Mouse (Mus musculus) heart, postnatal 10 days (tissue): ENCODE data around the gene Atox1. TPM values are rescaled to one million over a fixed set of nuclear protein-coding genes. Genes with fewer than 3 reads are reported as not detected.

Experiments used
- DNase-seq, 2 experiments: peaks; one replicate each; pipeline ENCODE4 v3.0.0; 2021
- intact Hi-C: fragments of 180-260 bp; cut with DNase I; formaldehyde crosslinking; loops from one replicate; pipeline ENCODE4 v1.15.1; 2025
- total RNA-seq, 2 experiments: library from RNA; stranded (reverse); gene quantifications; 2 replicates each; pipeline ENCODE4 v1.2.3; 2021

Gene Atox1
- total RNA-seq: 100 to 1,000 TPM; 168 to 169 TPM

DNA sequence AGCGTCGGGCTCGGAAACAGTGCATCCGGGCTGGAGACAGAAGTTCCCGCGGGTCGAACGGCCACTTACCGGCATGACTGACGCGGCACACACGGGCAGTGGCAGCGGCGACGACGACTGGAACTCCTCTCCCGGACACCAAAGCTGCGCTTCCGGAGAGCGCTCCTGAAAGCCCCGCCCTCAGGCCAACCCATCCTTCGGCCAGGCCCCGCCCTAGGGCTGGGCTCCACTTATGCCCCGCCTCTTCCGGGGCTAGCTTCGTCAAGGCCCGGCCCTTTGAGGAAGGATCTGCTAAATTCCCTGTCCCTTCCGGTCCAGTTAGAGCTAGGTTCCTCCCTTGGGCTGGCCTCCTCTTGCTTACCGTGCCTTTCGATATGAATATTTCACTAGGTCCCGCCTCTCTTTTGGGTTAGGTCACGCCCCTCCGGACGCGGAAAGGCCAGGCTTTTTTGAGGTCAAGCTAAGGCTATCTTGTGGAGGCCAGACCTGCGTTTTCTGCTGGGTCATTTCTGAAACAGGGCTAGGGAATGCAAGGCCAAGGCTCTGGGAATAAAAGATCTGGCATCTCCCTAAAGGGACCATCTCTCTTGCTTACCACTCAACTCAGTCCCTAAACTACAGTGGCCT, at the start of gene Atox1:
TSS of gene Atox1 (minus strand) at position 221 of the 627 bp plus-strand sequence.
- intact Hi-C loops: no loop called here
- DNase-seq: peak; percentile 96 to 97

DNA sequence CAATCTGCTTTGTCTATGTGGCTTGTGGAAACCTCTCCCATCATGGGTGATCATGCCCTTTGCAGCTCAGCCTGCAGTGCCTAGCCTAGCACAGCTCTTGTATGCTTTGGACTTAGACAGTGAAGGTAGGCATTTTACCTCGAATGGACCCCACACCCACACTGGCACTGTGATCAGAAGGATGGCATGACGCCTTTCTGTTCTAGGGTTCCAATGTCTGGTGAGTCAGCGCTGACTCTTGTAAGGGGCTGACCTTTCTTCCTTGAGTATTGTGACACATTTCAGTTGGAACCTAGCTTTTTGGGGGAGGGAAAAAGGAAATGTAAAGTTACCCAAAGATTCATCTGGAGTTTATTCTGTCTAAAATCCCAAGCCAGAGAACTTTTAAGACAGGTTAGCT, 44.4 kb upstream of the Atox1 start:
- DNase-seq: no peak
- intact Hi-C loops: no loop called here

DNA sequence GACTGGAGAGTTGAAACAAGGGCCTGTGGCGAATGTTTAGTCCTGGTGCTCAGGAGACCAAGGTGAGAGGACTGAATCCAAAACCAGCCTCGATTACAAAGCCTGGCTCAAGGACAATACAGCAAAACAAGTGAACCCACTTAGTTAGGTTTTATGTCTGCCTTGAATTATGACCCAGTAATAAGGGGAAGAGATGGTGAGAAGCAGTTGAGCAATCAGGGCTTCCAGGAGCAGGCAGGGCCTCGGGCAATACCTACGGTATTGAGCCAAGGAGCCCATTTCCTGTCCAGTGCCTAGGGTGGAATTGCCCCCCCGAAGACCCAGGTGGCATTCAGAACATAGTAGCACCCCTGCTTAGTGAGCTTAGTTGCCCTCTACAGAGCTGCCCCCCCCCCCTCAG, 41.8 kb upstream of the Atox1 start:
- DNase-seq: no peak
- intact Hi-C loops: no loop called here

DNA sequence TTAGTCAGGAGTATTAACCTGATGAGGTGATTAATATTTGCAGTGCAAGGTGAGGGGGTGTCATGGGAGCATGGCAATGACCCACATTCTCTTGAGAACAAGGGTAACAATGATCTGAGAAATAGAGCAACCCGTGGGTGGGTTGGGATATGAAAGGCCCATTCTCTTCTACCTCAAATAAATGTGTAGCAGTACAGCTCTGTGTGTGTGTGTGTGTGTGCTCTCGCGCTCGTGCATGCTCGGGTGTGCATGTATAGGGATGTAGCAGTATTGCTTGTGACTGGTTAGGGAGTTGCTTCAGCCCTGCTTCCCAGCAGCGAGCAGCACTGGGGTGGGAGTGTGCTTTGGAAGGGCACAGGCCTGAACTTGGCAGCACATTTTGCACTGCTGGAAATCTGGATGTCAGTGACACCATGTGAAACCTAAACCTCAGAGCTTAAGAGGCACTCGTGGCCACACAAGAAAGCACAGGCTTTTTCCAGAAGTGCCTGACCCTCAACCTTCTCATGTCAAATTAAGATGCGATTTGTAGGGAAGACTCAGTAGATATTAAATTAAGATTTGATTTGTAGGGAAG, 41.0 kb upstream of the Atox1 start:
- peak; percentile 12 to 14 for DNase-seq
- intact Hi-C loops: no loop called here

DNA sequence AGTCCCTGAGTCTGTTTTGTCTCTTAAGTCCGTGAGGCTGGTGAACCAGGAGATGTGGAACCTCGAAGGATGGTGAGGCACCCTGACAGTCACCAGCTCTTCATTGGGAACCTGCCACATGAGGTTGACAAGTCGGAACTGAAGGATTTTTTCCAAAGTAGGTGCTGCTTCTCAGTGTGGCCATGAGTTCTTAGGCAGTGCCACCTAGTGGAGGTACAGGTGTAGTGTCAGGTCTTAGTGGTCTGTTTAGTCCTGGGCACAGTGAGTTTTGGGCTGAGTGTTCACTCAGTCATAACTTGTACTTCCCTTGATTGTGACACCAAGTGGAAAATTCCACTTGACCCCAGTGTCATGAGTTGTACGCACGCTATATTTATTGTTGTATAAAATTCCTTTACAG, 36.8 kb upstream of the Atox1 start:
- intact Hi-C loops: no loop called here

DNA sequence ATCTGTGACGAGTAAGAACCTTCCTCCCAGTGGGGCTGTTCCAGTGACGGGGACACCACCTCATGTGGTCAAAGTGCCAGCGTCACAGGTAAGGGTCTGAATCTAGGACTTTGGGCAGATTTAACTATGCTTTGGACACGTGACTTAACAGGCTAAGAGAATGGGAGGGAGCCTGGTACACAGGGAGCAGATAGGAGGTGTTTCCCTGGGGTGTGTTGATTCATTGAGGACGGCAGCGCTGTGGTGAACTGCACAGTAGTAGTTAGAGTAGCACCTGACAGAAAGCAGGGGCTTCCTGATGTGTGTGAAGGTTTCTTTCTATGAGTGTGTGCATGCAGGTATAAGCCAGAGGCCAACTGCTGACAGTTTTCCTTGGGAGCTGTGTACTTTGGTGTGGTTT, 35.1 kb upstream of the Atox1 start:
- intact Hi-C loops: no loop called here
- no peak for DNase-seq

More for the DNA sequence above, 36.8 kb upstream of the Atox1 start:
- DNase-seq: peak; percentile 39 to 57

DNA sequence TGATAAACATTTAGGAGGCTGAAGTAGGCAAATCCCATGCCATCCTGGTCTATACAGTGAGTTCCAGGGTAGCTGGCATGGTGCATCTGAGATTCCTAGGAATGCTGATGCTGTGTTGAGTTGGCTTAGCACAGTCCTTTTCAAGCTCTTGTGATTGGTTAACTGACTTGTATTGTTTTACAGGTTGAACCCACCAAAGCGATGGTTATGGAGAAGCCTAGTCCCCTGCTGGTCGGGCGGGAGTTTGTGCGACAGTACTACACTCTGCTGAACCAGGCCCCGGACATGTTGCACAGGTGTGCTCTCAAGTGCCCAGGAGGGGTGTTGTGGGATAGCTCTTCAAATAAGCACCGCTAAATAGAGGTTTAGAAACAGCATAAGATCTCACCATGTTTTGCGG, 24.4 kb upstream of the Atox1 start:
- intact Hi-C loops: no loop called here
- DNase-seq: no peak

DNA sequence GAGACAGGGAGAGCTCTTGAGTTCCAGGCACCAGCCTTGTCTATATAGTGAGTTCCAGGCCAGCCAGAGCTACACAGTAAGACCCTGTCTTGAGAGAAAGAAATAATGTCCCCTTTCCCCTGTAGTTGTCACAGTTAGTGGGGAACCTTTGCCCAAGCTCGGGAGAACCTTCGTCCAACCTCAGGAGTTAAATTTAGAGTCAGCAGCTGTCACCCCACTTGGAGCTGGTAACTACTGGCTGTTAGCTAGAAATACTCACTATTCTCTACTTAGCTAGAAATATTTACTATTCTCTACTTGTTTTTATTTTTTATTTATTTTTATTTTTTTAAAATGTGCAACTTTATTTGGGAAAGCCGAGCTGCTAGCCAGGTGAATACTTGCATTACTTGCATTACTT, 12.2 kb upstream of the Atox1 start:
- intact Hi-C loops: no loop called here
- DNase-seq: no peak

DNA sequence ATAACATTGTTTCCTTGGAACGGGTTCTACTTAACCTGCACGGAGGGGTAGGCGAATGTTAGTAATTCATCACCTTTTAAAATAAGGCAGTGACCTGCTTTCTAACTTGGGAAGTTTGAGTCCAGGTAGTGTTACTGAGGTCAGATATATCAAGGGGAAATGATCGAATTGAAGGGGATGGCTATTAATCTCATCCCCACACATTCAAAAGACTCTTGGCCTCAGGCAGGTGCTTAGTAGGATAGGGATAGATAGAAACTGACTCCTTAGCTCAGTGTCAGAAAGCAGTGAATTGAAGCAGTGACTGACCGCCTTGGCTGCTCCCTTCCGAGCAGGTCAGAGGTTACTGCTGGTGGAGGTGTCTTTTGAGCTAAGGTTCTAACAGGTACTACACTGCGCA, 10.4 kb upstream of the Atox1 start:
- DNase-seq: no peak
- intact Hi-C loops: no loop called here

DNA sequence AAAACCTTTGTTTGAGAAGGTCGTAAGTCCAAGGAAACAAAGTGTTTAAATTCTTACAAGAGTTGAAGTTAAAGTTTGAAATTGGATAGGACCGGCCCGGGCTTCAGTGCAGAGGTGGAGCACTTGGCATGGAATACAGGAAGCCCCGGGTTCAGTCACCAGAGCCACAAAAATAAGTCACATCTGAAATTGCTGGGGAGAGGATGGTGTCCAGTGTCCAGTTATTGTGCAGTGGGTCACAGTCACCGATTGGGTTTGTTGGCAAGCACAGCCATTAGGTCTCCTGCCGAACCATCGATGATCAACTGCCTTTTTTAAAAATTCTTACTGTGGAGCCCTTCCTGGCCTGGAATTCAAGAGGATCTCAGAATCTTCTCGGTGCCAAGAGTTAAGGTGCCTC, 9.7 kb upstream of the Atox1 start:
- intact Hi-C loops: no loop called here
- DNase-seq: no peak

DNA sequence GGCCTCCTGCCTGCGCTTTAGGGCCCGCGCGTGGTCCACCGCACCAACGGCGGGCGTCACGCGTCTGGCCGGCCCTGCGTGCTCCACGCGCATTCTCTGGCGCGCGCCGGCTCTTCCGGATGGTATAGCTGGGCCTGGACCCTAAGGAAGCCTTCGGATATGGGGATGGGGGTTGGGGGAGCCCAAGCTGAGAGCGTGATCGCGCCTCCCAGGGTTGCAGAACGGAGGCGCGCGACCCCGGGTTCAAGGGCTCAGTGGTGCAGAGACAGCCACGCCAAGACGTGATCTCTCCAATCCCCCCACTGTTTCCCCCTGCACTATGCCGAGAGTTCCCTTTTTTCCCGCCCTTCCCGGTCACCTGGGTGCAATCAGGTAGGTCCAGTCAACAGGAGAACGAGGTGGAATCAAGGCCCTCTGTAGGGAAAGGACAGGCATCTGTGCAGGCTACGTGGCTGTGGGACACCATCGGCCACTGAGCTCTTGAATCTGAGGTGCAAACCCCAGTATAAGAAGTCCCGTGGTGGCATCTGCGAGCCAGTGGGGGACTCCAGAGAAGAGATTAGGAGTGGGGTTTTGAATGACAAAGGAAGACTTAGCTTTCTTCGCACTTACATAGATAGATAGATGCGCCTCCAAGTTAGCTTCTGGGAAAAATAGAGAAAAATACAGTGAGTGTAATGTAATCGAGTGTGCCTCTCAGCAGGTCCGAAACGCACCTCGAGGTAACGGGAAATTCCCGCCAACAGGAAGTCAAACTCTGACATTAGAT, 9.1 kb upstream of the Atox1 start:
- no peak for DNase-seq
- intact Hi-C loops: no loop called here

DNA sequence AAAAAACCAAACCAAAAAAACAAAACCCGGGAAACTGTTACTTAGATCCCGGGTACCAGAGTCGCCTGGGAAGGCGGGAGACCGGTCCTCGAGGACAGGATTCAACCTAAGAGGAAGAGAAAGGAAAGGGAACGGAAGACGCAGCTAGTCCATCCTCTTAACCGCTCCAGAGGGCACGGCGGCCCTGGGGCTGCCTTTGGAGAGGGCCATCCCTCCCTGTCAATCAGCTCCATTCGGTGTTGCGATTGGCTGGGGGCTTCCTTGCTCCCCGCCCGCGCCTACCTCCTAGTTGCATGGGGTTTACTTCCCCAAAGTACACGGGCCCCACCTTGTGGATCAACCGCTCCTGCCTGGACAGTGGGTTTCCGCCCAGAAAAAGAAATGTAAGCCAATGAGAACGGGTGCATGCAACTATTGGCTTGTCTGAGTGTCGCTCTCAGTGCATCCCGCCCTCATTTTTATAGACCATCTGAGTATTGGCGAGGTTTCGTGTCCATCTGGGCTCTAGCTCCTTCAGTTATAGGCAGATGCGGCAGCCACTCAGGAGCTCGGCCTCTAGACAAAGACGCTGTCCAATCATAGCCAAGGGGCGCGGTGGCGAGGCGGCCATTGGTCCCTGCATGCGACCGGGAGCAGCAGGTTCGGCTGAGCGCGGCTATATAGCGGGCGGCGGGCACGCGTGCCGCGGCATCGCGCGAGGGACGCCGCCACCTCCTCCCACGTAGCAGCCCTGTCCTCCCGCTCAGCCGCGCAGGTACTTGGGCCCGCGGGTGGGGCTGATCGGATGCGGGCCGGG, 8.2 kb upstream of the Atox1 start, which contains the start of gene G3bp1:
TSS of gene G3bp1 (plus strand) at position 638 of the 796 bp plus-strand sequence.
- peak; percentile 100 for DNase-seq

DNA sequence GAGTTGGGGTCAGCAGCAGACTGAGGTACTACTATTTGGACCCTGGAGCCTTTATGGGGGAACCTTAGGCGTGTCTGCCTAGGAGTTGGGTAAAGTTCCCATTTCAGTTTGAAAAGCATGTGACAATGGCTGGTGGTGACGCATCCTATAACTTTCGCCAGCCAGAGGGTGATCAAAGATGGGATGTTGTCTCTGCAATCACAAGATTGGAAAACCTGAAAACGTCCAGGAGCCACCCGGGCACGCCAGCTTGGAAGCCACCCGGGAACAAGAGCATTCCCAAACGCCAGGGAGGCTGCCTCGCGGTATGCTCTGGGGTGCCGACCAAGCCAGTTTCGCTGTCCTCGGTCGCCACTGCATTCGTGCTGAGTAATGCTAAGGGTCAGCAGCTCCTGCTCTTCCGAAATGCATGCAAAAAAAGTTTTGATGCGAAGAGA, 7.6 kb upstream of the Atox1 start:
- no peak for DNase-seq
- intact Hi-C loops: no loop called here

More for the DNA sequence above, 8.2 kb upstream of the Atox1 start, which contains the start of gene G3bp1:
- intact Hi-C loops: no loop called here

DNA sequence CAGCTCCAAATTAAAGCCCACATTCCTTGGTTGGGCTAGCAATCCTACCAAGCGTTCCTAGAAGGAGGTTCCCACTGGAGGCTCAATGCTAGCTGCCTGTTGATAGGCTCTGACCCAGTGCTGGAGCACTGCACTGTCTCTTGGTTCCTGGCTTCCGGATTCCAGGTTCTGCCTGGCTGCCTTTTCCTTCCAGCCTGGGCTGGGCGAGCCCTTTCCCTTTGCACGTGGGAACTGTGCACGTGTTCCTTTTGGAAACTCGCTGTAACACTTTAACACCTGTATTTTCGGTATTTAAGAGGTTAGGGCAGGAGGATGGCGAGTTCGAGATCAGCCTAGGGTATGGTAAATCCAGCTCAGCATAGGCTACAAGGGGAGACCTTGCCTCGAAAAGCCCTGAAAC, 7.0 kb upstream of the Atox1 start:
- peak; percentile 33 to 46 for DNase-seq
- intact Hi-C loops: no loop called here

DNA sequence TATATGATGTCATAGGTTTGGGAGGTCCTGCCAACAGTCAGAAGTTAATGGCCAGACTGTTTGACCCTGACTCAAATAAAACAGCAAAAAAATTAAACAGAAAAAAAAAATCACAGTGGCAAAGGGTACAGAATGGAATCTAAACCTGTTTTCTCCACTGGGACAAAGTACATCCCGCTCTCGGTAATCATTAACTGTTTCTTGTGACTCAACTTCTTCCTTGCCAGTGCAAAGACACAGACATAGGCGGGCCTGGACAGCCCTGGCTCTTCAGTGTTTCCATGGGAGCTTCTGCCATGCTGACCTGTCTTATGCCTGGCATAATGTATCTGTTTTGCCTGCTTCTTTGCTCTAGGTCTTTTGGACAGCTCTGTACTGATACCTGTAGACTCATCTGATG, 4.1 kb upstream of the Atox1 start:
- DNase-seq: no peak
- intact Hi-C loops: no loop called here

DNA sequence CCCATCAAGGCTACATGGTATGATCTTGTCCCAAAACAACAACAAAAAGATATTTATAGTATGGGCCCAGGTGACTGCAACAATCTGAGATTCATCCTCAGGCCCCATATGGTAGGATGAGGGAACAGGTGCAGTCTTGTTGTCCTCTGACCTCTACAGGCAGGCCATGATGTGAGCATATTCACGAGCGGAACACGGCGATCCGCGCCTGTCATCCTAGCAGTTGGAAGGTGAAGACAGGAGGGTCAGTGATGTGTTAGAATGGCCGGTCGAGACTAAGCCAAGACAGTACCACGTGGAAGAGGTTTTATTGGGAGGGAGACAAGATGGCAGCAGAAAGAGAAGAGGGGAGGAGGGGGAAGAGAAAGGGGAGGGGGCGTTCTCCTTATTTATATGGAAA, 3.7 kb upstream of the Atox1 start:
- intact Hi-C loops: no loop called here

DNA sequence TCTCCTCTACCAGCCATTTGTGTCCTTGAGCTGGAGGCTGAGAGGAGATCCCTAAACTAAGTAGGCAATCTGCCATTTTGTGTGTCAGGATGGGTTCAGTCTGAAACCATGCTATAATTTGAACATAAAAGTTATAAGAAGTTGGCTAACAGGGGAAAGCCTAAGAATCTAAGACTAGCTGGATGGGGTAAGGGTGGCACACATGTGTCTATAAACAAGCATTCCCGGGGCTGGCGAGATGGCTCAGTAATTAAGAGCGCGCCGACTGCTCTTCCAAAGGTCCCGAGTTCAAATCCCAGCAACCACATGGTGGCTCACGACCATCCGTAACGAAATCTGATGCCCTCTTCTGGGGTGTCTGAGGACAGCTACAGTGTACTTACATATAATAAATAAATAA, 1.1 kb upstream of the Atox1 start:
- intact Hi-C loops: no loop called here

More for the DNA sequence above, 3.7 kb upstream of the Atox1 start:
- no peak for DNase-seq

DNA sequence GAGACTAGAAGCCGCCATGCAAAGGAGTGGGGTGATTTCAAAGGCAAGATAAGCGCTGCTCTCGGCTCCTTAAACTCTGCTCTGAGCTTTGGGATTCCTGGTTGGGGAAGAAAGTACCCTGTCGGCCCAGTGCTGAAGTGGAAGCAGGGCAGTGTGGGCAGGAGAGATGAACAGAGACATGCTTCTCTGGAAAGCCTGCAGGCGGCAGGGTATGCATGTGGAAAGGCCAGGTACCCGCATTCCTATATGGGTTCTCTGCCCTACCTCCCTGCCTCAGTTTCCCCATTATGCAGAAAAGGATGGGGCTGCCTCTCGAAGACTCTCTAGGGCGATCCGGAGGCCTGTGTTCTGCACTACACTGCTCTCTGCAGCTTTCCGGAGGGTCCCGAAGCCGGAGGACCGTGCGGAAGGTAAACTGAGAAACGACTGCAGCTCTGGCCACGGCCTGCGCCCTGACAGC, 450 bp downstream of the Atox1 start:
- DNase-seq: peak in 1 of 2 experiments; percentile 45
- intact Hi-C loops: no loop called here

More for the DNA sequence above, 1.1 kb upstream of the Atox1 start:
- no peak for DNase-seq

DNA sequence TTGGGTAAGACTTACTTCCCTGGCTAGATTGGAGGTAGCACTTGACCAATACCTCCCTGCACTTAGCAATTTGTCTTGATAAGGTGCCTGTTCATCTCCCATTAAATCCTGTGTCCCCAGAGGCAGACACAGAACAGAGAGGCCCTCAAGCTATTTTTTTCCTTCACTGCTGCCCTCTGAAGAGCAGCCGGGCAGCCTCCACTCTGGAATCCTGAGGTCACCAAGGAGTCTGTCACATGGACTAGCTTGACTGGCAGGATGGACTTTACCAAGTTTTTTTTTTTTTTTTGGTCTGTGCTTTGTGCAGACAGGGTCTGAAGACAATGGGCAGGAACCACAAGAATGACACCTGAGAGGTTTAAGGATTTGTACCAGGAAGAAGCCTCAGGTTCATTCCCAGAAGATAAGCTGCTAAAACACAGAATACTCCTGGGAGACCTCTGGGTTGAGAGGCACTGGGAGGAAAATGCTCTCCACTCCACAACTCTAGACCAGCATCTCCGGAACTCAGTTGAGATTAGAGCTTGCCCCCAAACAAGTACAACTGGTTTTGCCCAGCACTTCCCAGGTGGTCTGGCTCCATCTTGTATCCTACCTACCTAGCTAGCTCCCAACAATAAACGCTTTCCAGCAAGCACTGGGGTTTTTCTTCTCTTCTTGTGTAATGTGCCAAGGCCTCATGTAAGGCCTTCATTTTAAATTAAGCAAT, 1.0 kb downstream of the Atox1 start:
- DNase-seq: no peak
- intact Hi-C loops: no loop called here

DNA sequence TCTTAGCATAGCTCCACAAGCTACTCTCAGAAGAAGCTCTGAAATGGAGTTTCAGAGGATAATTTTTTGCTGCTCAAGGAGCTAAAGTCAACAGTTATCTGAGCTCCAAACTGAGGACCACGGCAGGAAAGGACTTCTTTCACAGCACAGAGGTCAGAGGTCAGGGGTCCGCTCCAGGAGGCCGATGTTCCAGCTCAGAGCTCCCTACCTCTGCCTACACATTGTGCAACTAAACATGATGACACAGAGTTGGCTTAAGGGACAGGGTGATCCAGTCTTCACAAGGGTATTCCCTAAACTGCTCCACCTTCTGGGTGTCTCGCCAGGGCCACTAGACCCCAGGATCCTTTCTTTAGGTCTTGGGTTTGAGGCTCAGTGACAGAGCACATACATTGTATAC, 2.5 kb downstream of the Atox1 start:
- intact Hi-C loops: no loop called here

More for the DNA sequence above, 2.5 kb downstream of the Atox1 start:
- DNase-seq: no peak
